In genomic region chr1:87936075-87936474, GRCm38 (mm10) we compare ENCODE assay signal across 24 mouse cellular contexts.
DNase-seq lines count a peak whose midpoint lies in the region; ATAC-seq and TF ChIP-seq lines count a peak whose summit lies in the region.
"Had no signal": no experiment of that assay in that cellular context is flagged by ENCODE, and none has a peak within 500 bp of the region (broad histone marks: within the 10 kb centered on the region; RNA-seq: fewer than 3 reads in every experiment).

No protein-coding gene starts in this region.

- H3K4me3 ChIP-seq in left cerebral cortex, adult 2 months, result no peak overlapping the region
- H3K4me3 ChIP-seq: embryonic facial prominence, embryonic 12.5 days; forebrain, embryonic 10.5 days; forebrain, embryonic 15.5 days; hindbrain, embryonic 10.5 days; hindbrain, embryonic 15.5 days; midbrain, embryonic 13.5 days; neural tube, embryonic 13.5 days had no signal

- DNase-seq in frontal cortex, postnatal 36 days (ENCODE audit: low spot score in 2 of 2), result peak; percentile 40 to 66
- DNase-seq in frontal cortex, postnatal 10 days (ENCODE audit: low spot score in 2 of 2), result no peak
- DNase-seq in left cerebral cortex, adult 2 months (ENCODE audit: extremely low spot score in 1 of 2, low spot score in 2 of 2), result peak in 1 of 2 experiments; percentile 41
- no peak for DNase-seq in left cerebral cortex, postnatal 10 days (ENCODE audit: extremely low spot score in 1 of 2, low spot score in 2 of 2)
- peak; percentile 64 for DNase-seq in right cerebral cortex, adult 18-20 months
- DNase-seq in right cerebral cortex, postnatal 14 days, result no peak
- no peak for DNase-seq in cerebellum, adult 11-12 months
- DNase-seq: adrenal gland, adult 8-10 months; cerebellum, adult 11 months; gastrocnemius, postnatal 14 days; heart, postnatal 14 days; kidney, adult 11 months; kidney, postnatal 25 days; lung, adult 18-20 months; lung, postnatal 10 days had no signal

- no peak for TF ChIP-seq CTCF in left cerebral cortex, adult 2 months (IDR thresholded peaks at IDR 0.05)

- intact Hi-C loops in left cerebral cortex, adult 2 months (cut with DNase I), result loop anchor here (5.0 to 10.0 kb wide), 2 partner anchors 144 to 491 kb away; no protein-coding TSS in a partner anchor
- intact Hi-C loops in left cerebral cortex, postnatal 10 days (cut with DNase I), result no loop called here

- ATAC-seq in erythroblast, adult 5-6 weeks (replicated peaks; ENCODE audit: low FRiP score, poor library complexity, severe bottlenecking), result 0 out of 2 replicates have a peak, but pooled peaks have one; percentile 6
- ATAC-seq: forebrain, embryonic 15.5 days; midbrain, embryonic 13.5 days had no signal

- peak overlapping the region; percentile 74 for H3K27ac ChIP-seq in left cerebral cortex, adult 2 months
- H3K27ac ChIP-seq: embryonic facial prominence, embryonic 12.5 days; forebrain, embryonic 10.5 days; forebrain, embryonic 15.5 days; hindbrain, embryonic 10.5 days; hindbrain, embryonic 15.5 days; macrophage; midbrain, embryonic 13.5 days; neural tube, embryonic 13.5 days had no signal

Comparison
In these comparisons a context has a peak if more than half of its experiments do, and no peak if none do; other contexts are left out.
1. DNase-seq: peak in frontal cortex, postnatal 36 days (2 of 2) and right cerebral cortex, adult 18-20 months (single experiment); none in frontal cortex, postnatal 10 days (0 of 2), left cerebral cortex, postnatal 10 days (0 of 2), right cerebral cortex, postnatal 14 days (single experiment) and cerebellum, adult 11-12 months (single experiment).